Mouse (Mus musculus): ENCODE results near the gene Galc.
"Not testable (repeated sequence)": the region's sequence is repeated elsewhere in the genome, so short reads cannot be mapped to it uniquely, and the experiment has no call there.

Galc gene

DNA sequence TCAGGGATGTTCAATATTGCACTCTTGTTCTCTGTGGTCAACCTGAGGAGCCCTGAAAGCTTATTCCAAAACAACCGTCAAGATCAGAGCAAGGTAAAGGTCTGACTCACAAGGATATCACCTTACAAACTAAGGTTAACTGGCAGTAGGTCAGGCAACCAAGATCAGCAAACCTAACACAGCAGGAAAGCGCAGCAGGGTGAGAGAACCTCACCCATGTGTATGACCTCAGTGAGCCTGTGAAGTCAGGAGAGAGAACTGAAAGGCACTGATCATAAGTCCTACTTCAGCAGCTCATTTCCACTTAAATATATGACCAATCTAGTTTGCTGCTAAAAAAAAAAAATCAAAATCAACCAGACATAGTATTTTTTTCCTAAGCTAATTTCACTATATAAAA lies 6.8 kb downstream of the Galc start:
- DNase-seq = no peak

DNA sequence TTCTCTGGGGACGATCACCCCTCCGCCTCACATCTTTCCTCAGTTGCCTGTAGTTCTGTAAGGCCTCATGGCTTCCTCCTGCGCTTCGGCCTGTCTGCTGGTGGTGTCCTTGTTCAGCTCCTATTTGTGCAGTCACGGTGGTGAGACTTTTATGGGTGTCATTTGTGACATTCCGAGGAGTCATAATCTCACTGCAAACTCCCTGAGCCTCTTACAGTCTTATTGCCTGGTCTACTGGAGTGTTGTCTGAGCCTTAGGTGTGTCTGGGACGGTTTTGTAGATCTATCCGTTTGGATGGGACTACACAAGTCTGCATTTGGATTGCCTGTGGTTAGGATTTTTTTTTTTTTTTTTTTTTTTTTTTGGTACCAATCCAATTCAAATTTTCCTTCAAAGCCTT lies 8.9 kb downstream of the Galc start:
- DNase-seq = no peak

- no peak for DNase-seq
These were observed 9.6 kb downstream of the Galc start for GRCm38 (mm10) chr12:98249671-98250070.

DNA sequence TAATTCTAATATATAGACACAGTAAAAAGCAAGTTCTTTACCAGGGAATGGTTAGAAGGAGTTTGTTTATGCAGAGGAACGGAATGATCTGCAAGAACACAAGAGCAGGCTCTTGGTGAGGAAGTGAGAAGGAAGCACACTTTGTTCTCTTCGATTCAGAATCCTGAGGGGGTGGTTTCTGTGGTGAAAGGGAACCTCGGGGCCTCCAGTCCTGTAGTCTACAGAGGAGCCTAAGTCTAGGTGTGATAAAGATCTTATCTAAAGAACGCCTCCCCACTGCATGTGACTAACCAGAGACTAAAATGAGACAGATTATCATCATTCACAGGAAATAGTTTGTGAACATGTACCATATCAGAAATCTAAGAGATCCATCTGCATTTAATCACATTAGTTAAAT lies 12.4 kb downstream of the Galc start:
- no peak for DNase-seq

- DNase-seq = no peak
These were observed 14.4 kb downstream of the Galc start for GRCm38 (mm10) chr12:98244865-98245264.

- no peak for DNase-seq
These were observed 15.1 kb downstream of the Galc start for GRCm38 (mm10) chr12:98244161-98244560.

DNA sequence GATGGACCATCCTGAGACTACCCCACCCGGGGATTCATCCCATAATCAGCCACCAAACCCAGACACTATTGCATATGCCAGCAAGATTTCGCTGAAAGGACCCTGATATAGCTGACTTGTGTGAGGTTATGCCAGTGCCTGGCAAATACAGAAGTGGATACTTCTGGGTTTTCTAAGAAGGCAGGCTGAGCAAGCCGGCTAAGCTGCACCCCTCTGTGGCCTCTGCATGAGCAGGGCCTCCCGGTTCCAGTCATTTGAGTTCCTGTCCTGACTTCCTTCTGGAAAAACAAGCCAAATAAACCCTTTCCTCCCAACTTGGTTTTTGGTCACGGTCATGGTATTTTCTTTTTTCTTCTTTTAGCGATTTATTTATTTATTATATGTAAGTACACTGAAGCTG lies 20.8 kb downstream of the Galc start:
- not testable (repeated sequence) for DNase-seq

DNA sequence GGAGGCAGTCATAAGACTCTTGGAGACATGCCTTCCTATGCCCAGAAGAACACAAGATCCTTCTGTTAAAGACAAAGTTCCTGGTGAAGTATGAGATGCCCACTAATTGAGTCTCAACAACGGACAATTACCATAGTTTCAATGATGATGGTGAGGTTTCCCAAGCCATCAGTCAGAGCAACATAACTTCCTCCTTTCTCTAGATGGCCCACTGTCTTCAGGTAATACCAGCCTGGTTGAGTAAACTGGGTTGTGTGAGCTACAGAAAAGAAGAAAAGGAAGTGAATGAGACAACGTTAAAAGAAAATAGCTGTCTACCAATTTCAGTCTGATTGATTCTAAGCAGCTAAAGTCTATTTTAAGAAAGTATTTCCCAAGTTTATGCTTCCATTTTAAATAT lies 32.2 kb downstream of the Galc start:
- no peak for DNase-seq

GRCm38 (mm10) chr12:98223286-98223685 lies 36.0 kb downstream of the Galc start:
- no peak for DNase-seq

DNA sequence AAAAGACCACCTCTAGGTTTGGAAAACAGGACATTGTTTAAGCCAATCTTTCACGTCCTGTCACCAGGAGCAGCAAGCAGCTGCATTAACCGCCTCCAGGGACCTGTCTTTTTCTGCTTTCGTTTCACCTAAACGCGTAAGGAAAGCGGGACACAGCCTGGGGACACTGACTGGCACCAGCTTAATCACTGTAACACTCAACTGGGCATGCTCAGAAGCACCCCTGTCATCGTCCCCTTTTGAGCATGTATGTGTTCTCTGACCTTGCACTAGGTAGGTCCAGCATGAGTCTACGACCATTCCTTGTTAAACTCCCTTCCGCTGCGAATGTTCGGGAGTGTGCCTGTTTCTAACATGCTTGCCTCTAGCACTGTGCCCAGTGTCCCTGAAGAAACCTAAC lies 42.8 kb downstream of the Galc start:
- DNase-seq = no peak

DNA sequence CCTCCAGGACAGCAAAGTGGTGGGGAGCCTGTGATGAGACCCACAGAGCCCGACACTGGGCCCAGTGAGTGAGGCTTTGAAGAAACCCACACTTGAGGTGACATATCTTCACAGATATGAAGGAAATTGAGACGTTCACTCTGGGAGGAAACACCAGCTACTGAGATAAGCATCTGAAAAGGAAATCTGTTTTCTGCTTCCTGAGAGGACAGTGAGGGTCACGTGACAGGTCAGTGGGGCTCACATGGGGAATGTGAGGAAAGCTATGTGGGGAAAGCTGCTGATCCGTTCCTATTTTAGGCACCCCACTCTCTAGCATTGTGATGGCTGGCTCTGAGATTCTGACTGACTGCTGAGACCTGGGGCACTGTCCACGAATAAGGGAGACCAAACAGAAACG lies 43.7 kb downstream of the Galc start:
- no peak for DNase-seq

- DNase-seq = no peak
These were observed 45.1 kb downstream of the Galc start for GRCm38 (mm10) chr12:98214191-98214590.

DNA sequence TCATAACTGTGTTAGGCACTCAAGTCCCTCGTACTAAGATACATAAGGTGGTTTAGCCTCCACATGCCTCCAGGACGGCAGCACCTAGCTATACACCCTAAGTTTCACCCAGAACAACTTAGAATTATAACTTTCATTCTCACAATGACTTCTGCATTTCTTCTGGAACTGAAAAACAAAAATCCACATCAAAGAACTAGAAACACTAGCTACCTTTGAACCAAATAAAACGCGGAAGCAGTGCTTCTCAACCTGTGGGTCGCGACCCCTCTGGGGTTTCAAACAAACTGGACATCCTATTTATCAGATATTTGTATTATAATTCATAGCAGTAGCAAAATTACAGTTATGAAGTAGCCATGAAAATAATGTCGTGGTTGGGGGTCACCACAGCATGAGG lies 45.5 kb downstream of the Galc start:
- DNase-seq = no peak

GRCm38 (mm10) chr12:98213332-98213731 lies 45.9 kb downstream of the Galc start:
- no peak for DNase-seq

DNA sequence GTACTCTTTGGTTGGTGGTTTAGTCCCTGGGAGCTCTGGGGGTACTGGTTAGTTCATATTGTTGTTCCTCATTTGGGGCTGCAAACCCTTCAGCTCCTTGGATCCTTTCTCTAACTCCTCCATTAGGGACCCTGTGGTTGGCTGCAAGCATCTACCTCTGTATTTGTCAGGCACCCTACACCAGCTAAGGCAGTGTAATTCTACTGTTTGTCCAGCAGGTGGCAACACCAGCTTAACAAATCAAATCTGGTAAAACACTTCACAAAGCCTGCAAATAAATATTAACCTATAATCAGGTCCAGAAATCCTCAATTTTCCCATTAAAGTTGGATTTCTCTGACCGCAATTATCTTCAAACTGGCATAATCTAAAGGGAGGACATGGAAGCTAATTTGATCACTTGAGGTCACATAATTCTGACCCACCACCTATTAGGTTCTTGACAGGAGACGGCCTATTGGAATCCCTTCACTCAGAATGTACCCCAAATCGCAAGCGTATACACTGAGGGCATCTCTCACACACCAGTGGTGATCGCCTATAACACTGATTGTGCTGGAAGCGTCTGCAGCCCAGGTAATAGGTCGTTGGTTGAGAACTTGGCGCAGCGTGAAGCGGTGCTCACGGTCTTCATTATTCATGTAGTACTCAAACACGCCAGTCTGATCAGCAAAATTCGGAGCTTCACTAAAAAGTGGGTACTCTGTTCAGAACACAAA lies 46.6 kb downstream of the Galc start:
- peak; percentile 48 to 63 for DNase-seq

DNA sequence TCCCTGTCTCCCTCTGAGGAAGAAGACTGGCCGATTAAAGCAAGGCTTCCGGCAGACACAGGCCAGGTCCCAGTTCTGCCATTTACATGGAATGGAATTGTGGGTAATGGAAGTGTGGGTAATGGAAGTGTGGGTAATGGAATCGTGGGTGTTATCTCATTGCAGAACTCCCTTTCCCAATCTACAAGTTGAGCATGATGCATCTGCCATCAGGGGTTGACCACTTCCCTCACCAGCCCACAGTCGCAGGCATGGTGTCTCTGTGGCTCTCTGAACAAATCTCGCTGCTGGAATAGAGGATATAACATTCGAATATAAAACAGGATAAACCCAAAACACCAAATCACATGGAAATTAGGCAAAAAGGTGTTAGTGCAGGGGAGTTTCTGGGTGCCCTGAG lies 48.8 kb downstream of the Galc start:
- no peak for DNase-seq

DNA sequence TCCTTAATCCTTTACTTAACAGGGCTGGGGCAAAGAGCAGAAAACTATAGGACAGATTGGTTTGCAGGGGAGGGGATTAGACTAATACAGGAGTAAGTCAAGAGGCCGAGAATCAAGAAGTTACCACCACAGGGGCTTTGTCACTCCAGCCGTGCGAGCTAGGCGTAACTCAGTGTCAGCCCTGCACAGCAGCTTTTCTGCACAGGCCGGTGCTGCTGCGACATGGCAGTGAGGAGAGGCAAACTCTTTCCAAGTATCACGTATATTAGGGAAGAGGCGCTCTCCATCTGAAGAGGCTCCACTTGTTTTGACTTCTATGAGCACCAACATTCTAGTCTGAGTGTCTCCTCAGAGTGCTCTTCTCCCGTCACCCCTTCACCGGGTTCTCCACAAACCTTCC lies 51.2 kb downstream of the Galc start:
- no peak for DNase-seq

GRCm38 (mm10) chr12:98205450-98206051 lies 53.7 kb downstream of the Galc start:
- no peak for DNase-seq

DNA sequence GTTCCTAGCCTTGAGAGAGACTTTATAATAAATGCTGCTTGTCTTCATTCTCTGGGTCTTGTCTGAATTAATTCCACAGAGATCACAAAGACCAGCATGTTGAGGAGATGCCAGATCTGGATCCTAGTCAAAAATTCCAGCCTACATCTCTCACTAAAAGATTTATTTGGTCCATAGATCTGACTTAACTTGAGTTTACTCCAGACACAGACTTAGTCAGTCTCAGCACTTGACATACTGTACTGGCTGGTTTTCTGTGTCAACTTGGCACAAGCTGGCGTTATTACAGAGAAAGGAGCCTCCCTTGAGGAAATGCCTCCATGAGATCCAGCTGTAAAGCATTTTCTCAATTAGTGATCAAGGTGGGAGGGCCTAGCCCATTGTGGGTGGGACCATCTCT lies 61.9 kb downstream of the Galc start:
- DNase-seq = no peak

DNA sequence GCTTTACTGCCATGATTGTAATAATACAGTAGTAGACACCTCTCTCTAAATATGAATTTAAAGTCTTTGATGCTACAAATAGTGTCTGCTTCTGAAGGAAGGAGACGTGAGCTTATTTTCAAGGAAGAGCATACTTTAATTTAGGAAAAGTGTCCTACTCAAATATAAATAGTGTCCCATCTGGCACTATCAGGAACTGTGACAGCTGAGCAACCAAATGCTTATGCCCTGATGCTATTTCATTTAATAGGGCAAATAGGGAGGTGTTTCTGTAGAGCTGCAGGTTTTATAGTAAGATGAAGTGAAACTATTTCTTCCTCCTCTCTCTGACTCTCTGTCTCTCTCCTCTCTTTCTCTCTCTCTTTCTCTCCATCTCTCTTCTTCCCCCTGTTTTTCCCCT lies 69.1 kb downstream of the Galc start:
- no peak for DNase-seq

DNA sequence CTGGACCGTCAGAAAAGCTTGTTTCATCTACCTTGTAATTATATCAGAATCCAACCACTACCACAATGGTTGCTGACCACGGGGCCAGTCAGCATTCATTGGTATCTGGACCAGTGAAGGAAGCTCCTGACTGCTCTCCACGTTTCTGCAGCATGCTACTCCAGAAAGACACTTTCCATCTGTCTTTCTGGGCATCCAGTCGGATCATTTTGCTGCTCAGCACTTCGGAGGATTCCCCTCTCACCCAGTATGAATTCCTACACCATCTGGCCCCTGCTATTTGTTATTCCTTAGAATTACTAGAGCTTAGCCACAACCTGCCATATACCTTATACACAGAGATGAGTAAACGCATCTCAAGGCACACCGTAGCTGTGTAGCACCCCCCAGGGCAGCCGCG lies 70.2 kb downstream of the Galc start:
- DNase-seq = peak; percentile 43 to 66

DNA sequence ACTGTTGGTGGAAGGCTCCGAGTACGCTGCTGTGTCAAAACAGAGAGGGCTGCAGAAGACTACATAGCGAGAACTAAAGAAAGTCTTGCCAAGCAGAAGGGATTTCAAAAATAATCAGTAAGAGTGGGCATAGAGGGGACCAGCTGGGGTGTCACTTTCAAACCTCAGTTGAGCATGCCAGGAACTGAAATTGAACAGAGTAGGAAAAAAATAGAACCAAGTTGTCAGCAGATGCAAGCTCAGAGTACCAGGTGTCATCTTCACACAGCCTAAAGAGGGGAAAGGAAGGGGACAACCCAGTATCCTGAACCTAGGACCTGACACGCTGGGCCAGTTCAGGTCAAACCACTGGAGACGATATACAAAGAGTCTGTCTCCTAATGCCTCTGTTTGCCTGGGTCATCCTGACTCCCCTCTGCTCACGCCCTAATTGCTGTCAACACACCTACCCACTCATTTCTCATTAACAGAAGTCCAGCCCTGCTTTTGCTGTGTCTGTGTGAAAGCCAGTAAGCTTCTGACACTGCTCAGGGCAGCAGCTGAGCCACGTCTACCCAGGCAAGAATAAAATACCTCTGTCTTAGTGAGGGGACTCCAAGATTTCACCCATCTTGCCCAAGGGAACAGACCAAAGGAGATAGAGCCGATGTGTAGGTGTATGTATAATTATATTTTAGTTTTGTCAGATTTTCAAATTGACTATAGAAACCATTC lies 71.9 kb downstream of the Galc start:
- peak; percentile 9 to 20 for DNase-seq

- DNase-seq = peak; percentile 64 to 82
These were observed 77.5 kb downstream of the Galc start for GRCm38 (mm10) chr12:98181729-98182128.

GRCm38 (mm10) chr12:98180807-98181206 lies 78.5 kb downstream of the Galc start:
- DNase-seq = peak; percentile 66 to 85

All from cerebellum, postnatal 14 days (tissue).